Mouse (Mus musculus): ENCODE measurements around the gene Hoxc10. TPM values are rescaled to one million over a fixed set of nuclear protein-coding genes. Genes with fewer than 3 reads are reported as not detected.

Hoxc10 gene
- polyA plus RNA-seq, 1 experiment, result 0.08 TPM

DNA sequence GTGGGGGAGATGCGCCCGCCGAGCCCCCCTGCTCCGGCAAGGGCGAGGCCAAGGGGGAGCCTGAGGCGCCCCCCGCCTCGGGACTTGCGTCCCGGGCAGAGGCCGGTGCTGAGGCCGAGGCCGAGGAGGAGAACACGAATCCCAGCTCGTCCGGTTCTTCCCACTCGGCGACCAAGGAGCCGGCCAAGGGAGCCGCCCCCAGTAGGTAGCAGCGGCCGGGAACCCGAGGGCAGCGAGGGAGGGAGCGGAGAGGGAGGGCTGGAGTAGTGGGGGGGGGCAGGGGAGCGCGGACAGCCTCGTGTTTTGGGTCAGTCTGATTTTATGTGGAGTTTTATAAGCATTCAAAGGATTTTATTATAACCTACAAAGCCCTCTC lies 11.6 kb upstream of the Hoxc10 start:
- no peak overlapping the region for H3K4me3 ChIP-seq (replicated peaks)
- TF ChIP-seq GATA1 (IDR thresholded peaks at IDR 0.05; ENCODE audit: borderline replicate concordance, low read length), result no peak
- H3K4me1 ChIP-seq, result peaks cover 16% of the 10 kb centered on the region
- H3K36me3 ChIP-seq (replicated peaks; ENCODE audit: low read length), result no peaks in the 10 kb centered on the region
- H3K27me3 ChIP-seq (replicated peaks), result peaks cover 99% of the 10 kb centered on the region
- no peaks in the 10 kb centered on the region for H3K9me3 ChIP-seq

DNA sequence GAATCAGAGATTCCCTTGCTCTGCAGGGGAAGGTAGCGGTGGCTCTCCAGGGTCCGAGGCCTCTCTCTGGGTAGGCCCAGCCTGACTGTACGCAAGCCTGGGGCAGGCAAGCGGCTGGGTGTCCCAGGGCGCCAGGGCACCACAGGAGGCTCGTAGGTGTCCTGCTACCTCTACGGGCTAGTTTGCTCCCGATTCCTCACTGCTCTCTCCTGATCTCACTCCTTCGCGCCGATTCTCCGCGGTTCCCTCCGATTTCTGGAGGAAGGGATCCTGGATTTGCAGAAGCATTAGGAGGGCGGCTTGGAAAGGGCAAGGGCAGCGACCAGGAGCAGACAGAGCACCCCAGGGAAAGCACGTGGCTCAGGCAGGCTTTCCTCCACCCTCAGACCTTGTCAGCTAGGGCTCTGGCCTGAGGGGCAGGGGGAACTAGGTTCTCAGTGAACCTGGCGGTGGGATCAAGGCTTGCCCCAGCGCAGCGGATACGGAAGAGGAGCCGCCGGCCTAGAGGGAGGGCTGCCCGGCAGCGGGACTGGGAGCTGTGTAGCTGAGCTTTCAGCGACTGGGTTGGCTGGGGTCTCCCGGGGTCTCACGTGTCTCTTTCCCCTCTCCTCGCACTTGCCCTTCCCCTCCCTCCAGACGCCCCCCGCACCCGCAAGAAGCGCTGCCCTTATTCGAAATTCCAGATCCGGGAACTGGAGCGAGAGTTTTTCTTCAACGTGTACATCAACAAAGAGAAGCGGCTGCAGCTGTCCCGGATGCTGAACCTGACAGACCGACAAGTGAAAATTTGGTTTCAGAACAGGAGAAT lies 10.6 kb upstream of the Hoxc10 start:
- TF ChIP-seq GATA1 (IDR thresholded peaks at IDR 0.05; ENCODE audit: borderline replicate concordance, low read length) (no peak), FLI1 (IDR thresholded peaks at IDR 0.05; ENCODE audit: low read length) (no peak)
- no peaks in the 10 kb centered on the region for H3K9me3 ChIP-seq
- H3K4me3 ChIP-seq (replicated peaks), result peak overlapping the region; percentile 3
- peaks cover 100% of the 10 kb centered on the region for H3K27me3 ChIP-seq (replicated peaks)
- H3K36me3 ChIP-seq (replicated peaks; ENCODE audit: low read length), result no peaks in the 10 kb centered on the region
- H3K4me1 ChIP-seq, result peaks cover 16% of the 10 kb centered on the region

DNA sequence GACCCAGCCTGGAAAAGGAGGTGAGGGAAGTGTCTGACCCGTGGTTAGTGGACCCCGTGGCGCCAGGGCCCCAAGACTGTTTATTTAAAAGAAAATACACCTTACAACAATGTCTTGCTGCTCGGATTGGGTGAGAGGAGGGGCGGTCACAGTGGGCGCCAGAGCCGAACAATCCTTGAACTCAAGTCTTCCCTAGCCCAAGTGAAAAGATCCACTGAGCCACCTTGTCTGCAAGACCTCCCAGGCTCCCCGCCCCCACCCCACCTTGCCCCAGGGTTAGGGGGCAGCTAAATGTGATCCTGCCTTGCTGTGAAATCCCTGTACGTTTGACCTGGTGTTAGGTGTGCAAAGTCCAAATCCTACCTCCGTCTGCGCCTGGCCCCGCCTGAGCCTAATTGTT lies 9.7 kb upstream of the Hoxc10 start:
- no peak for TF ChIP-seq FLI1 (IDR thresholded peaks at IDR 0.05; ENCODE audit: low read length)
- no peak for TF ChIP-seq GATA1 (IDR thresholded peaks at IDR 0.05; ENCODE audit: borderline replicate concordance, low read length)
- Histone ChIP-seq H3K36me3 (replicated peaks; ENCODE audit: low read length) (no peaks in the 10 kb centered on the region), H3K9me3 (no peaks in the 10 kb centered on the region), H3K27me3 (replicated peaks) (peaks cover 98% of the 10 kb centered on the region), H3K4me3 (replicated peaks) (no peak overlapping the region), H3K4me1 (peaks cover 21% of the 10 kb centered on the region)

- Histone ChIP-seq H3K36me3 (replicated peaks; ENCODE audit: low read length) (no peaks in the 10 kb centered on the region), H3K4me3 (replicated peaks) (peak overlapping the region; percentile 53), H3K4me1 (peaks cover 31% of the 10 kb centered on the region), H3K9me3 (no peaks in the 10 kb centered on the region), H3K27me3 (replicated peaks) (peaks cover 96% of the 10 kb centered on the region)
- TF ChIP-seq FLI1 (IDR thresholded peaks at IDR 0.05; ENCODE audit: low read length), result no peak
- TF ChIP-seq GATA1 (IDR thresholded peaks at IDR 0.05; ENCODE audit: borderline replicate concordance, low read length), result no peak
Measured at GRCm38 (mm10) chr15:102959663-102960191, 6.9 kb upstream of the Hoxc10 start.

GRCm38 (mm10) chr15:102961728-102962127 lies 4.9 kb upstream of the Hoxc10 start:
- no peaks in the 10 kb centered on the region; the same call in 1 of the 2 replicates for H3K9me3 ChIP-seq
- H3K4me1 ChIP-seq, result peaks cover 36% of the 10 kb centered on the region
- H3K4me3 ChIP-seq (replicated peaks), result no peak overlapping the region
- peaks cover 96% of the 10 kb centered on the region for H3K27me3 ChIP-seq (replicated peaks)
- no peak for TF ChIP-seq FLI1 (IDR thresholded peaks at IDR 0.05; ENCODE audit: low read length)
- TF ChIP-seq GATA1 (IDR thresholded peaks at IDR 0.05; ENCODE audit: borderline replicate concordance, low read length), result no peak
- H3K36me3 ChIP-seq (replicated peaks; ENCODE audit: low read length), result no peaks in the 10 kb centered on the region

GRCm38 (mm10) chr15:102962492-102962891 lies 4.1 kb upstream of the Hoxc10 start:
- no peak for TF ChIP-seq FLI1 (IDR thresholded peaks at IDR 0.05; ENCODE audit: low read length)
- TF ChIP-seq GATA1 (IDR thresholded peaks at IDR 0.05; ENCODE audit: borderline replicate concordance, low read length), result no peak
- Histone ChIP-seq H3K27me3 (replicated peaks) (peaks cover 96% of the 10 kb centered on the region), H3K36me3 (replicated peaks; ENCODE audit: low read length) (no peaks in the 10 kb centered on the region), H3K4me1 (peaks cover 44% of the 10 kb centered on the region), H3K4me3 (replicated peaks) (no peak overlapping the region), H3K9me3 (no peaks in the 10 kb centered on the region; the same call in 1 of the 2 replicates)

- TF ChIP-seq FLI1 (IDR thresholded peaks at IDR 0.05; ENCODE audit: low read length), result no peak
- TF ChIP-seq GATA1 (IDR thresholded peaks at IDR 0.05; ENCODE audit: borderline replicate concordance, low read length), result no peak
- Histone ChIP-seq H3K4me1 (peaks cover 47% of the 10 kb centered on the region), H3K4me3 (replicated peaks) (no peak overlapping the region), H3K36me3 (replicated peaks; ENCODE audit: low read length) (no peaks in the 10 kb centered on the region), H3K27me3 (replicated peaks) (peaks cover 95% of the 10 kb centered on the region), H3K9me3 (no peaks in the 10 kb centered on the region; the same call in 1 of the 2 replicates)
Measured at GRCm38 (mm10) chr15:102963259-102963658, 3.3 kb upstream of the Hoxc10 start.

DNA sequence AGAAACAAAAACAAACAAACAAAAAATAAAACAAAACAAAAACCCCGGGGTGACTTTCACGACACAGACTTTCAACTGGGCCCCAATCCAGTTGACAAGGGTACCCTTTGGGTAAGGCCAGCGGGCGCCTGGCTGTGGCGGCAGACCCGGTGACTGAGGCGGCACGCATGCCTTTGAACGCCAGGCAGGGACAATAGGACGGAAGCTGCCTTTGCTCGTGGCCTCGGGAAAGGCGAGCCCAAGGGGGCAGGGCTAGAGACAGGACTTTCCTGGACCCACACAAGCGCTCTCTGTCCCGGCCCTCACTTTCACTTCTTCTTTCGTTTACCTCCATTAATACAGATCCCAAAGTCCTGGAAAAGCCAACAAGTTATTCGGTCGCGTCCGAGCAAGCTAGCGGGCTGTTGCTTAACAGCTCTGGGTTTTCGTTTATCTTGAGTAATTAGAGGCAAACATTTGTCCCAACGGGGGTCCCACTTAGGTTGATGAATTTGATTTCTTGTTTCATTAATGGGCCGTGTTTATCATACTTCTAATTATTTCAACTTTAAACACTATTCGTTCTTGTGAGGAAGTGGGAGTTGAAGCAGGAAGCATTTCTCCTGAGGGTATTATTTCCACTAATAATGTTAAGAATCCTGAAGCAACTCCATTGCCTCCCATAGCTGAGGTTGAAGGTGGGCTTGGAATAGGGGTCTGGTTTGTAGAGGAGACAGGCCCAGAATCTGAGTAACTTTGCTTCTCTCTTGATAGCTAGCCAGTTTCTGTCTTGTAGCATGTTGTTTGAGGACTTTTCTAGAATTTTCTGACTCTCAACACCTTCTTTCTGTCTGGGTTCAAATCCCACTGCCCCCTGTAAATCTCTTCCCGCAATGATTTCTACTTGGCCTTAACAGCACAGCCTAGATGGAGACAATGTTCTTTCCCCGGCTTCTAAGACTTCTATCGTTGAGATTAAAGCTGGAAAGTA lies 2.6 kb upstream of the Hoxc10 start:
- peak overlapping the region; percentile 78 for H3K4me3 ChIP-seq (replicated peaks)
- TF ChIP-seq GATA1 (IDR thresholded peaks at IDR 0.05; ENCODE audit: borderline replicate concordance, low read length) (no peak), FLI1 (IDR thresholded peaks at IDR 0.05; ENCODE audit: low read length) (no peak)

DNA sequence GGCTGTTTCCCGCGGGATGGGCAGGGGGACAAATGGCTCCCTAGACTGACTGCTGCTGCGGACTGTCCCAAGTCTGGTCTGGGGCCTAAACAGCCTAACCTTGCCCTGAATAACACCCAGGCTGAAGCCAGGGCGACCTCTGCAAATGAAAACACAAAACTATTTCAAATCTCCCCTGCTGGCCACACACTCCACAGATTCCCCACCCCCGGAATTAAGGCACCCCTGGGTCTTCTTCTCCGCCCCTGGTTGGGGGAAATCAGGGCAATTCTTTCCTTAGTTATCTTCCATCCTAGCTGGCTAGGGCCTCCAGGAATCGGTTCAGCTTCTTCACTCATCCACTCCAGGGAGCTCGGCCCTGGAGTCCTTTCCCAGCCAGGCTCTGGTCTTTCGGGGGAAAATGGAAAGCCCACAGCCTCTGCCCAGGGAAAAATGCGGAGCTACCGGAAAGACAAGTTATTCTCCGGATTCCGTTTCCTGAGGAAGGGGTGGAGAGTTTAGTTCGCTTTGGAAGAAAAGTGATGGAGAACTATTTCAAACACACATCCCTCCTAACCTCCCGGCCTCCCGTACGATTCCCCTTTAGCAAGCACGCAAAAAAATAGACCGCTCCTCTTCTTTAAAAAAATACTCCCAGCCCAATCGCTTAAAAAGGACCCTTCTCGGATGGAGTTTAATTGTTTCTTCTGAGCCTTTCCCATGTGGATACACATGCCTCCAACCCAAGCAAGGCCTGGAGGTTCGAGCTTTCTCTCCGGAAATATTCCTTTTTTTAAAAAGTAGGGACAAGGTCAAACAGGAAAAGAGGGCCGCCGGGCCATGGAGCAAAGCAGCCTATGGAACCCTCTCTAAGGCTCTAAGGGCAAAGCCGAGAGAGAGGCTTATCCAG lies 1.3 kb upstream of the Hoxc10 start:
- no peaks in the 10 kb centered on the region for H3K36me3 ChIP-seq (replicated peaks; ENCODE audit: low read length)
- H3K4me1 ChIP-seq, result peaks cover 42% of the 10 kb centered on the region
- TF ChIP-seq GATA1 (IDR thresholded peaks at IDR 0.05; ENCODE audit: borderline replicate concordance, low read length) (no peak), FLI1 (IDR thresholded peaks at IDR 0.05; ENCODE audit: low read length) (no peak)
- no peak overlapping the region for H3K4me3 ChIP-seq (replicated peaks)
- peaks cover 94% of the 10 kb centered on the region for H3K27me3 ChIP-seq (replicated peaks)
- H3K9me3 ChIP-seq, result no peaks in the 10 kb centered on the region; the same call in 1 of the 2 replicates

More for the DNA sequence above, 2.6 kb upstream of the Hoxc10 start:
- Histone ChIP-seq H3K27me3 (replicated peaks) (peaks cover 94% of the 10 kb centered on the region), H3K36me3 (replicated peaks; ENCODE audit: low read length) (no peaks in the 10 kb centered on the region), H3K4me1 (peaks cover 47% of the 10 kb centered on the region), H3K9me3 (no peaks in the 10 kb centered on the region; the same call in 1 of the 2 replicates)
